16 mouse cellular contexts compared by ENCODE assay signal in the genomic region with DNA sequence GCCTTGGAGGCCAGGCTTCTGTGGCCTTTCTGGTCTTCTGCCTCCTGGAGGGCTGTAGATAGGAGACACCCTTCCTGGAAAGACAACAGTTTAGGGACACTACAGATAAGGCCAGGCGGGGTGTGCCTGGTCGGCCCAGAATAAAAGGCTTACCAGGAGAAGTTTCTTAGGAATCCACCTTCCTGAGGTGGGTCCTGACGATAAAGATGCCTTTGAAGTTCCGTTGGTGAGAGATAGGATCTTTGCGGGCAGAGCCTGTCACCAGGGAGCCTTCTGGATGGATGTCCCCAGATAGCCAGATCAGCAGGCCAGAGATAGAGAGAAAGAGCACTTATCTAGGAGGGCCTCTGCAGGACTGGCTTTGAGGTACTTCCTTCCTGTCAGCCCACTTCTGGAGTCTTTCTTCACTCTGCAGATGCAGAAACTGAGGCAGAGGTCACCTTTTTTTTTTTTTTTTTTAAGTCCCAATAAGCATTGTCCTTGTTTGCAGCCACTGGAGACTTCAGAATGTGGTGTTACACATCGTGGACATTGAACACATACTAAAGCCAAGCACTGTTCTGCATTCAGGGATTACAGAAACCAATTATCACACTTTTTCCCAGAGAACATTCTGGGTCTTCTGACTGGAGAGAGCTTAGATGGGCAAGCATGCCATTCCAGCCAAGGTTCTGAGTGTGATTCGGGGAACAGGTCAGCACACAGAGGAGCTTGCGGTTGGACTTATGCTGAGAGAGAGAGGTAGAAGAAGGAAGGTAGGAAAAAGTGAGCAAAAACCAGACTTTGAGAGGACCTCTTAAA.
DNase-seq lines count a peak whose midpoint lies in the region; ATAC-seq and TF ChIP-seq lines count a peak whose summit lies in the region.
"Had no signal": no experiment of that assay in that cellular context is flagged by ENCODE, and none has a peak within 500 bp of the region (broad histone marks: within the 10 kb centered on the region; RNA-seq: fewer than 3 reads in every experiment).

No protein-coding gene starts in this region.

- no peak for TF ChIP-seq EP300 in stomach, postnatal 0 days (optimal IDR thresholded peaks at IDR 0.05)
- TF ChIP-seq EP300 in liver, embryonic 14.5 days (IDR thresholded peaks at IDR 0.05; ENCODE audit: low read depth) = peak; percentile 98

- H3K4me2 ChIP-seq in stomach, embryonic 14.5 days (replicated peaks; ENCODE audit: low read depth, low read length) = no peak overlapping the region
- H3K4me2 ChIP-seq in stomach, postnatal 0 days (replicated peaks; ENCODE audit: low read depth) = no peak overlapping the region
- peak overlapping the region; percentile 88 for H3K4me2 ChIP-seq in liver, embryonic 14.5 days (ENCODE audit: low read depth)

- no peak for TF ChIP-seq CTCF in stomach, postnatal 0 days (IDR thresholded peaks at IDR 0.05; ENCODE audit: low read depth)
- peak; percentile 53 for TF ChIP-seq CTCF in liver, embryonic 14.5 days (IDR thresholded peaks at IDR 0.05; ENCODE audit: low read depth)

- peak; percentile 82; the same call in 1 of the 2 replicates for ATAC-seq in stomach, embryonic 14.5 days (ENCODE audit: insufficient number of reproducible peaks, insufficient read depth, low FRiP score, low read depth)
- no peak for ATAC-seq in stomach, postnatal 0 days (ENCODE audit: low FRiP score, low TSS enrichment)
- ATAC-seq in common myeloid progenitor, adult 5-6 weeks (replicated peaks; ENCODE audit: low read depth, poor library complexity, severe bottlenecking) = peak; percentile 71
- ATAC-seq in liver, embryonic 14.5 days (ENCODE audit: insufficient read depth) = peak; percentile 96

- no peak for DNase-seq in stomach, postnatal 0 days (ENCODE audit: low spot score)
- peak; percentile 82 to 91 (median 82) for DNase-seq in liver, embryonic 14.5 days (ENCODE audit: low read depth in 3 of 3, low spot score in 3 of 3)
- DNase-seq in yolk sac, embryonic 10.5 days (ENCODE audit: low spot score) = peak; percentile 55
- no peak for DNase-seq in natural killer cell, adult 2 months (ENCODE audit: low spot score in 2 of 2)
- no peak for DNase-seq in cerebellum, postnatal 4 days (ENCODE audit: low spot score in 2 of 2)
- DNase-seq in layer of hippocampus, adult 8-10 months (ENCODE audit: low spot score in 2 of 2) = no peak
- DNase-seq: embryo, embryonic 11 days; kidney, adult 11 months; kidney, postnatal 4 days; right cerebral cortex, postnatal 25 days; thymus, postnatal 14 days had no signal

- no peaks in the 10 kb centered on the region for H3K36me3 ChIP-seq in stomach, embryonic 14.5 days (ENCODE audit: control insufficient read depth, insufficient read depth, low read length)
- H3K36me3 ChIP-seq in stomach, postnatal 0 days (ENCODE audit: control insufficient read depth, insufficient read depth, low read length) = no peaks in the 10 kb centered on the region; the same call in 1 of the 2 replicates
- H3K36me3 ChIP-seq in liver, embryonic 14.5 days (replicated peaks; ENCODE audit: control insufficient read depth, insufficient read depth, low read depth) = no peaks in the 10 kb centered on the region
- H3K36me3 ChIP-seq: hindbrain, embryonic 10.5 days; midbrain, embryonic 10.5 days had no signal

- no peak overlapping the region for H3K27ac ChIP-seq in stomach, embryonic 14.5 days (ENCODE audit: low read length)
- H3K27ac ChIP-seq in stomach, postnatal 0 days (replicated peaks) = no peak overlapping the region
- H3K27ac ChIP-seq in liver, embryonic 14.5 days = peak overlapping the region; percentile 97
- H3K27ac ChIP-seq: hindbrain, embryonic 10.5 days; midbrain, embryonic 10.5 days had no signal

- H3K4me3 ChIP-seq in stomach, embryonic 14.5 days (ENCODE audit: low read depth, low read length) = no peak overlapping the region
- no peak overlapping the region for H3K4me3 ChIP-seq in stomach, postnatal 0 days (ENCODE audit: low read depth, low read length)
- peak overlapping the region in 1 of 2 experiments; percentile 41; a peak in 2 of 4 replicates for H3K4me3 ChIP-seq in liver, embryonic 14.5 days (ENCODE audit: insufficient read depth in 1 of 2, low read depth in 2 of 2, low read length in 2 of 2)
- H3K4me3 ChIP-seq: hindbrain, embryonic 10.5 days; midbrain, embryonic 10.5 days; myocyte had no signal

- WGBS in stomach, embryonic 14.5 days = 66% methylated on average over 8 of the region's 8 CpGs
- 76% methylated on average over 8 of the region's 8 CpGs for WGBS in stomach, postnatal 0 days
- WGBS in liver, embryonic 14.5 days (ENCODE audit: insufficient replicate concordance) = 21% methylated on average over 8 of the region's 8 CpGs

- no peaks in the 10 kb centered on the region for H3K4me1 ChIP-seq in stomach, embryonic 14.5 days (ENCODE audit: control insufficient read depth, insufficient read depth, low read length)
- no peaks in the 10 kb centered on the region for H3K4me1 ChIP-seq in stomach, postnatal 0 days (replicated peaks; ENCODE audit: control insufficient read depth, insufficient read depth)
- H3K4me1 ChIP-seq in liver, embryonic 14.5 days (replicated peaks; ENCODE audit: control insufficient read depth in 2 of 2, insufficient read depth in 2 of 2, low read length in 1 of 2) = peaks cover 69 to 71% of the 10 kb centered on the region in 2 experiments
- H3K4me1 ChIP-seq: hindbrain, embryonic 10.5 days; midbrain, embryonic 10.5 days had no signal

- H3K9ac ChIP-seq in stomach, embryonic 14.5 days (replicated peaks; ENCODE audit: low read depth, low read length) = no peak overlapping the region
- H3K9ac ChIP-seq in stomach, postnatal 0 days (ENCODE audit: low read length) = no peak overlapping the region
- peak overlapping the region; percentile 83 for H3K9ac ChIP-seq in liver, embryonic 14.5 days (replicated peaks)

- no peaks in the 10 kb centered on the region for H3K9me3 ChIP-seq in stomach, embryonic 14.5 days (ENCODE audit: control insufficient read depth, low read depth, low read length)
- no peaks in the 10 kb centered on the region for H3K9me3 ChIP-seq in stomach, postnatal 0 days (ENCODE audit: control insufficient read depth, low read length)
- no peaks in the 10 kb centered on the region for H3K9me3 ChIP-seq in liver, embryonic 14.5 days (ENCODE audit: control insufficient read depth, low read length)
- H3K9me3 ChIP-seq: hindbrain, embryonic 10.5 days; midbrain, embryonic 10.5 days had no signal

- H3K27me3 ChIP-seq in stomach, embryonic 14.5 days (ENCODE audit: control insufficient read depth, insufficient read depth, low read length) = no peaks in the 10 kb centered on the region
- H3K27me3 ChIP-seq in stomach, postnatal 0 days (ENCODE audit: control insufficient read depth, insufficient read depth, low read length) = no peaks in the 10 kb centered on the region
- H3K27me3 ChIP-seq in liver, embryonic 14.5 days (ENCODE audit: control insufficient read depth, insufficient read depth, low read length) = no peaks in the 10 kb centered on the region

Comparison
In these comparisons a context has a peak if more than half of its experiments do, and no peak if none do; other contexts are left out.
1. DNase-seq: peak in liver, embryonic 14.5 days (3 of 3) and yolk sac, embryonic 10.5 days (single experiment); none in stomach, postnatal 0 days (single experiment), natural killer cell, adult 2 months (0 of 2), cerebellum, postnatal 4 days (0 of 2) and layer of hippocampus, adult 8-10 months (0 of 2).